Mouse (Mus musculus) cerebellum, adult 2 months (tissue): ENCODE measurements at regions not wholly inside any gene's neighbourhood (a gene's known extent, or its start where the extent isn't known, plus 50 kb on each side); places are given as distances from the start of the nearest gene placed in this dataset.

Experiments used
- DNase-seq, 2 experiments: peaks; one replicate each; pipeline ENCODE4 v3.0.0; 2021
- H3K27ac ChIP-seq: fragments of 200-500 bp; 2 replicates; pipeline ENCODE4 v1.5.1; 2012; ENCODE audit warnings: low read length, control low read depth, inconsistent platforms; ENCODE audit not compliant: insufficient read depth
- H3K27me3 ChIP-seq: fragments of 200-500 bp; 2 replicates; pipeline ENCODE4 v1.6.1; 2012; ENCODE audit warnings: inconsistent platforms, mild to moderate bottlenecking, low read length, moderate library complexity; ENCODE audit not compliant: control insufficient read depth, insufficient read depth
- H3K4me1 ChIP-seq: fragments of 200-500 bp; 2 replicates; pipeline ENCODE4 v1.6.1; 2011; ENCODE audit warnings: low read length; ENCODE audit not compliant: control insufficient read depth, insufficient read depth
- H3K4me3 ChIP-seq: fragments of 200-500 bp; replicated peaks from 2 replicates; pipeline ENCODE3; 2011; ENCODE audit warnings: mild to moderate bottlenecking, low read depth, low read length, control low read depth; ENCODE audit not compliant: insufficient read depth
- CTCF ChIP-seq: fragments of 200-500 bp; IDR thresholded peaks from 2 replicates; pipeline ENCODE4 v1.5.1; 2011; ENCODE audit warnings: low read depth, mild to moderate bottlenecking, control low read depth, low read length, moderate library complexity, borderline replicate concordance; ENCODE audit not compliant: insufficient read depth
- POLR2A ChIP-seq: fragments of 200-500 bp; IDR thresholded peaks from 2 replicates; pipeline ENCODE4 v1.6.1; 2011; ENCODE audit warnings: low read length, control low read depth, borderline replicate concordance; ENCODE audit not compliant: insufficient read depth
- WGBS: fragments of 180-500 bp; shearing (Covaris S2); methylation state at CpG from one replicate; pipeline ENCODE4 v1.1.7; 2018; 5-methylcytosine and 5-hydroxymethylcytosine counted together

DNA sequence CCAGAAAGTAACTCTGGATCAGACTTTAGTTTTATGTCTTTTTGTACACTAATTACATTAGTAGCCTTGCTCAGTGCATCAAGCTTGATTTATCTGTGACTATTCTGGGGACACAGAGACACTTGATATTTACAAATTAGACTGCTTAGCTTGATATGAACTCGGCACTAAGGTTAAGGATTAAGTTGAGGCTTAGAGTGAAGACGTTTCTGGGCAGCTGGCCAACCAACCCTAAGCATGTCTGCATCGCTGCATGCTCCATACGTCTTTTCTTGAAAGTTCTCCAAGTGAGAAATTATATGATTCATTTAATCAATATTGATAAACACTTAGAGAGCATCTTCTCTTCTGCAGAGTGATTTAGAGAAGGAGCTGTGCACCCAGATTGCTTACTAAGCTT is 352.6 kb upstream of the Slitrk1 start:
- TF ChIP-seq CTCF (no peak), POLR2A (no peak)
- WGBS: 11% methylated on average over 4 of the region's 4 CpGs
- Histone ChIP-seq H3K4me3 (no peak overlapping the region), H3K4me1 (no peaks in the 10 kb centered on the region), H3K27me3 (no peaks in the 10 kb centered on the region), H3K27ac (no peak overlapping the region)
- DNase-seq: no peak

DNA sequence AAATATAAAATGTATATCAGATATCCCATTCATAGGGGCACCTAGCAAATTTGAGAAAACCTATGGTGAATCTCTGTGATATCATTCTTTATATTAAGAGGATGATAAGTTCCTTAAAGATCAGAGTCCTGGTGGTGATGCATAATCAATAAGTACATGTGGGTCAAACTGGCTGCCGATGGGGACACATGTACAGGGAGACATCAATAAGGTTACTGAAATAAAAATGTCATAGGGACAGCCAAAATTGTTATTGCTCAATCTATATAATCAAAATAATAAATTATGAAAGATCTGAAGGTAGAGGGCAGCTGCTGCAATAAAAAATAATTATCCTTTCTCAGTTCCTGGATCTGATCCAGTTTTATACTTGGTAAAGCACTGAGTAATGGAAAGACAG is 348.0 kb upstream of the Slitrk1 start:
- TF ChIP-seq POLR2A (no peak), CTCF (no peak)

DNA sequence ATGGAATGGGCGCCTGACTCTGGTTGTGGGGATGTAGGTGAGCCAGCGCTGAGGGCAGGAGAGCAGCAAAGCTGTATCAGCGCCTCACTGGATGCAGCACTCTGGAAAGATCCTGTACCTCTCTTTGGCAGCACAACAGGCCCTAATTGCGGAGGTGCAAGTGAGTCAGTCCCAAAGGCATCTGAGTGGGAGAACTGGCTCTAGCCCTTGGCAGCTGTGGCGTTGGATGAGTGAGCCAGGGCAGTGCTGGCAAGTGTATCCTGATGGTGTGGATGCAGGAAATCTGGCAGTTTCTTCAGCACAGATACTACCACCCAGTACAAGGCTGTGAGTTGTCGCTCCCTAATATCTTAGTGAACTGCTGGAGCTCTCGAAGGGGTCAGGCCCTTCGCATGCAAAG is 300.9 kb upstream of the Slitrk1 start:
- 62% methylated on average over 8 of the region's 8 CpGs for WGBS
- TF ChIP-seq POLR2A (no peak), CTCF (no peak)
- DNase-seq: peak in 1 of 2 experiments; percentile 1
- Histone ChIP-seq H3K27ac (no peak overlapping the region), H3K4me1 (no peaks in the 10 kb centered on the region), H3K4me3 (no peak overlapping the region), H3K27me3 (no peaks in the 10 kb centered on the region)

More for the DNA sequence above, 348.0 kb upstream of the Slitrk1 start:
- H3K27ac ChIP-seq: no peak overlapping the region
- WGBS: 90% methylated on average over 1 of the region's 1 CpGs
- no peaks in the 10 kb centered on the region for H3K4me1 ChIP-seq
- H3K27me3 ChIP-seq: no peaks in the 10 kb centered on the region
- DNase-seq: no peak
- no peak overlapping the region for H3K4me3 ChIP-seq

DNA sequence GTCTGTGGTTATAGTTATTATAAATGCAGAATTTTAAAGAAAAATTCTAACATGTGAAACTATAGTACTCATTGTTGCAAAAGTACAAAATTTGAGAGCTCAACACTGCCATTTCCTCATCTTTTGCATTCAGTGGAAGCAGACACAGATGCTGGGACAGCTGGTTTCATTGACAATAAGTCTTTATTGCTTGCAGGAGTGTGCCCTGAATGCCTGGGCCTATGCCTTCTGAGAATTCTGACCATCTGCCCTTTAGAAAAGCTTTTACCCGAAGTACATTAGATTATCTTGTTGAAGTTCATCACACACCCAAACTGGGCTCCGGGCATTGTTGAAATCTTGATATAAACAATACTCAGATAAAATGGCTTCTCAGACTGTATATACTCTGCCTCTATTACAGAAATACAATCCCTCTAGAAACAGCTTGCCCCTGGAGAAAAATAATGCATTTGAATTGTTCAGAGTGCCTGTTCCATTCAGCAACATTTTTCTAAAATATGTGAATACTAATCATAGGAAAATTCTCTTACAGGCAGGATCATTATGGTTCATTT is 266.1 kb upstream of the Slitrk1 start:
- Histone ChIP-seq H3K4me3 (no peak overlapping the region), H3K4me1 (no peaks in the 10 kb centered on the region), H3K27ac (no peak overlapping the region), H3K27me3 (no peaks in the 10 kb centered on the region)
- TF ChIP-seq POLR2A: no peak
- TF ChIP-seq CTCF: no peak
- DNase-seq: no peak
- 65% methylated on average over 2 of the region's 2 CpGs for WGBS

DNA sequence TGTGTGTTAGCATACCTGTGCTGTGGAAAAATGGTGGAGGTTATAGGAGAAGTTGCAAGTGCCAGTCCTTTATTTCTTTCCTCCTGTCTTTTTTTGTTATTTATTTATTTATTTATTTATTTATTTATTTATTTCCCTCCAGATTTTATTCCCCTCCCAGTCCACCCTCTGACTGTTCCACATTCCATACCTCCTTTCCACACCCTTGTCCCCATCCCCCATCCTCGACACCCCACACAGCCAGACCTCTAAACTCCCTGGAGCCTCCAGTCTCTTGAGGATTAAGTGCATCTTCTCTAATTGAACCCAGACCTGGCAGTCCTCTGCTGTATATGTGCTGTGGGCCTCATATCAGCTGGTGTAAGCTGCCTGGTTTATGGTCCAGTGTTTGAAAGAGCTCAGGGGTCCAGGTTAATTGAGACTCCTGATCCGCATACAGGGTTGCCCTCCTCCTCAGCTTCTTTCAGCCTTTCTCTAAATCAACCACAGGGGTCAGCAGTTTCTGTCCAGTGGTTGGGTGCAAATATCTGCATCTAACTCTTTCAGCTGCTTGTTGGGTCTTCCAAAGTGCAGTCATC is 262.7 kb upstream of the Slitrk1 start:
- no peak for DNase-seq
- Histone ChIP-seq H3K4me1 (no peaks in the 10 kb centered on the region), H3K27ac (no peak overlapping the region), H3K27me3 (no peaks in the 10 kb centered on the region), H3K4me3 (no peak overlapping the region)
- 89% methylated on average over 2 of the region's 2 CpGs for WGBS
- no peak for TF ChIP-seq POLR2A
- no peak for TF ChIP-seq CTCF

DNA sequence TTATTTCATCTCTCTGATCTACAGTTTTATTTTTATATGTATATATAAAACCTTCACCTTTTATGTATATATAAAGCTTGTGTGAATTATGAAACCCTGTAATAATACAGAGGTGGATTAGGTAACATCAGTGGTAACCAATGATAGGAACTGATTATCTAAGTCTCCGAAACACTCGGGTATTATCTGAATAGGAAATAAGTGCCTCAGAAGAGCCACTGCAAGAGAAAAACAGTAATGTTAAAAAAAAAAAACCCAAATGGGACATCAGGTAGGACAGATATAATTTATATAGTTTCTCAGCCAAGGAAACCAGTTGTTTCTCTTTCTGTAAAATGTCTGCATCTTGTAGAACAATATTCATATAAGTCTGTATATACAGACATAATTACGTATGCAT is 261.9 kb upstream of the Slitrk1 start:
- no peaks in the 10 kb centered on the region for H3K4me1 ChIP-seq
- no peak overlapping the region for H3K4me3 ChIP-seq
- 95% methylated on average over 3 of the region's 3 CpGs for WGBS
- H3K27me3 ChIP-seq: no peaks in the 10 kb centered on the region
- no peak for DNase-seq
- no peak for TF ChIP-seq POLR2A
- no peak for TF ChIP-seq CTCF
- H3K27ac ChIP-seq: no peak overlapping the region
